Mouse (Mus musculus) limb, embryonic 13.5 days (tissue): ENCODE results near the gene Arhgef28. TPM values are rescaled to one million over a fixed set of nuclear protein-coding genes. Genes with fewer than 3 reads are reported as not detected.

Experiments
- ATAC-seq: fragments of 200-750 bp; cut with Nextera tagmentation; 2 replicates; pipeline ENCODE4 v1.8.0; 2017; ENCODE audit warnings: low read depth, moderate number of reproducible peaks, moderate TSS enrichment; ENCODE audit not compliant: low FRiP score
- H3K27ac ChIP-seq: fragments of 300-500 bp; sonication (generic); 2 replicates; pipeline ENCODE4 v1.5.1; 2015; ENCODE audit warnings: inconsistent platforms, mild to moderate bottlenecking, moderate library complexity
- H3K27me3 ChIP-seq: fragments of 300-500 bp; sonication (generic); 2 replicates; pipeline ENCODE4 v1.6.1; 2015; ENCODE audit warnings: mild to moderate bottlenecking, inconsistent platforms
- H3K36me3 ChIP-seq: fragments of 300-500 bp; sonication (generic); 2 replicates; pipeline ENCODE4 v1.6.1; 2015; ENCODE audit warnings: inconsistent platforms, mild to moderate bottlenecking, moderate library complexity
- H3K4me1 ChIP-seq: fragments of 300-500 bp; sonication (generic); 2 replicates; pipeline ENCODE4 v1.6.1; 2015; ENCODE audit warnings: inconsistent platforms
- H3K4me2 ChIP-seq: fragments of 300-500 bp; sonication (generic); replicated peaks from 2 replicates; pipeline ENCODE4 v1.6.1; 2015; ENCODE audit warnings: inconsistent platforms, mild to moderate bottlenecking, moderate library complexity
- H3K4me3 ChIP-seq: fragments of 300-500 bp; sonication (generic); 2 replicates; pipeline ENCODE4 v1.5.1; 2015; ENCODE audit warnings: moderate library complexity, mild to moderate bottlenecking, inconsistent platforms
- H3K9ac ChIP-seq: fragments of 300-500 bp; sonication (generic); 2 replicates; pipeline ENCODE4 v1.6.1; 2015; ENCODE audit warnings: mild to moderate bottlenecking, inconsistent platforms
- H3K9me3 ChIP-seq: fragments of 300-500 bp; sonication (generic); 2 replicates; pipeline ENCODE4 v1.6.1; 2016; ENCODE audit warnings: inconsistent platforms
- WGBS: fragments of 180-500 bp; shearing (Covaris S2); methylation state at CpG from one replicate; pipeline ENCODE4 v1.1.7; 2015; 5-methylcytosine and 5-hydroxymethylcytosine counted together
- polyA plus RNA-seq: library from polyadenylated mRNA; unstranded; fragments of >200 nt; fragmentation: Nextera tagmentation; extraction: Ambion mirVana; gene quantifications from 2 replicates; pipeline ENCODE4 v1.2.1, GENCODE M21; 2015

The Arhgef28 gene
- polyA plus RNA-seq, 1 experiment from 2014 or later, result 26.2 TPM

GRCm38 (mm10) chr13:98210137-98210536 is 3.9 kb upstream of the Arhgef28 start:
- Histone ChIP-seq H3K36me3 (no peaks in the 10 kb centered on the region), H3K4me1 (peaks cover 16% of the 10 kb centered on the region; the same call in 1 of the 2 replicates), H3K4me2 (no peak overlapping the region), H3K27me3 (peaks cover 17% of the 10 kb centered on the region), H3K27ac (no peak overlapping the region), H3K4me3 (no peak overlapping the region), H3K9ac (no peak overlapping the region), H3K9me3 (no peaks in the 10 kb centered on the region)
- 82% methylated on average over 7 of the region's 7 CpGs for WGBS
- ATAC-seq, result no peak

- no peaks in the 10 kb centered on the region for H3K9me3 ChIP-seq
- H3K4me1 ChIP-seq, result peaks cover 18% of the 10 kb centered on the region; the same call in 1 of the 2 replicates
- 37% methylated on average over 9 of the region's 9 CpGs for WGBS
- ATAC-seq, result no peak
- H3K27ac ChIP-seq, result no peak overlapping the region
- no peak overlapping the region for H3K4me3 ChIP-seq
- no peak overlapping the region for H3K4me2 ChIP-seq
- peaks cover 19% of the 10 kb centered on the region for H3K27me3 ChIP-seq
- H3K36me3 ChIP-seq, result no peaks in the 10 kb centered on the region
- no peak overlapping the region for H3K9ac ChIP-seq
These were observed 2.6 kb upstream of the Arhgef28 start for GRCm38 (mm10) chr13:98208842-98209241.

GRCm38 (mm10) chr13:98206546-98206870 is 269 bp upstream of the Arhgef28 start:
- ATAC-seq, result no peak; the same call in 1 of the 2 replicates
- Histone ChIP-seq H3K4me2 (peak overlapping the region; percentile 96), H3K9me3 (no peaks in the 10 kb centered on the region)

GRCm38 (mm10) chr13:98205111-98205510 is 1.1 kb downstream of the Arhgef28 start:
- 0 out of 2 replicates have a peak overlapping the region, but pooled peaks have one; percentile 73 for H3K9ac ChIP-seq
- H3K36me3 ChIP-seq, result no peaks in the 10 kb centered on the region
- peak overlapping the region; percentile 96 for H3K4me2 ChIP-seq
- no peaks in the 10 kb centered on the region for H3K9me3 ChIP-seq
- H3K4me3 ChIP-seq, result peak overlapping the region; percentile 65
- peaks cover 18% of the 10 kb centered on the region; the same call in 1 of the 2 replicates for H3K4me1 ChIP-seq
- ATAC-seq, result 0 out of 2 replicates have a peak, but pooled peaks have one; percentile 7
- no peak overlapping the region for H3K27ac ChIP-seq
- WGBS, result 18% methylated on average over 8 of the region's 8 CpGs
- H3K27me3 ChIP-seq, result peaks cover 19% of the 10 kb centered on the region

More at GRCm38 (mm10) chr13:98206546-98206870, 269 bp upstream of the Arhgef28 start:
- Histone ChIP-seq H3K27ac (no peak overlapping the region), H3K4me1 (peaks cover 18% of the 10 kb centered on the region; the same call in 1 of the 2 replicates), H3K36me3 (no peaks in the 10 kb centered on the region), H3K9ac (peak overlapping the region; percentile 73), H3K4me3 (peak overlapping the region; percentile 65), H3K27me3 (peaks cover 19% of the 10 kb centered on the region)
- 3% methylated on average over 13 of the region's 13 CpGs for WGBS

GRCm38 (mm10) chr13:98204371-98204770 is 1.9 kb downstream of the Arhgef28 start:
- 89% methylated on average over 8 of the region's 8 CpGs for WGBS
- H3K9me3 ChIP-seq, result no peaks in the 10 kb centered on the region
- no peaks in the 10 kb centered on the region for H3K36me3 ChIP-seq
- no peak overlapping the region for H3K9ac ChIP-seq
- H3K27ac ChIP-seq, result no peak overlapping the region
- no peak overlapping the region for H3K4me3 ChIP-seq
- H3K4me1 ChIP-seq, result peaks cover 18% of the 10 kb centered on the region; the same call in 1 of the 2 replicates
- H3K4me2 ChIP-seq, result no peak overlapping the region
- H3K27me3 ChIP-seq, result peaks cover 19% of the 10 kb centered on the region
- ATAC-seq, result no peak

- 65% methylated on average over 9 of the region's 9 CpGs for WGBS
- no peaks in the 10 kb centered on the region for H3K9me3 ChIP-seq
These were observed 4.8 kb downstream of the Arhgef28 start for GRCm38 (mm10) chr13:98201436-98201835.

GRCm38 (mm10) chr13:98192596-98192995 is 13.6 kb downstream of the Arhgef28 start:
- no peak for ATAC-seq
- WGBS, result 62% methylated on average over 10 of the region's 10 CpGs
- no peak overlapping the region for H3K27ac ChIP-seq
- no peak overlapping the region for H3K4me3 ChIP-seq
- H3K9me3 ChIP-seq, result no peaks in the 10 kb centered on the region
- H3K9ac ChIP-seq, result no peak overlapping the region
- no peaks in the 10 kb centered on the region for H3K36me3 ChIP-seq
- no peaks in the 10 kb centered on the region for H3K27me3 ChIP-seq
- no peaks in the 10 kb centered on the region for H3K4me1 ChIP-seq
- no peak overlapping the region for H3K4me2 ChIP-seq

More at GRCm38 (mm10) chr13:98201436-98201835, 4.8 kb downstream of the Arhgef28 start:
- no peak overlapping the region for H3K9ac ChIP-seq
- ATAC-seq, result no peak
- H3K4me3 ChIP-seq, result no peak overlapping the region
- H3K27me3 ChIP-seq, result peaks cover 3% of the 10 kb centered on the region; the same call in 1 of the 2 replicates
- H3K36me3 ChIP-seq, result no peaks in the 10 kb centered on the region
- H3K27ac ChIP-seq, result no peak overlapping the region
- peaks cover 9% of the 10 kb centered on the region; the same call in 1 of the 2 replicates for H3K4me1 ChIP-seq
- no peak overlapping the region for H3K4me2 ChIP-seq

GRCm38 (mm10) chr13:98188500-98188899 is 17.7 kb downstream of the Arhgef28 start:
- no peak overlapping the region for H3K27ac ChIP-seq
- WGBS, result 90% methylated on average over 2 of the region's 2 CpGs
- no peak for ATAC-seq
- H3K4me1 ChIP-seq, result peaks cover 7% of the 10 kb centered on the region
- H3K27me3 ChIP-seq, result no peaks in the 10 kb centered on the region
- H3K9me3 ChIP-seq, result no peaks in the 10 kb centered on the region
- no peak overlapping the region for H3K4me2 ChIP-seq
- no peaks in the 10 kb centered on the region for H3K36me3 ChIP-seq
- H3K4me3 ChIP-seq, result no peak overlapping the region
- H3K9ac ChIP-seq, result no peak overlapping the region

GRCm38 (mm10) chr13:98187904-98188303 is 18.3 kb downstream of the Arhgef28 start:
- no peaks in the 10 kb centered on the region for H3K27me3 ChIP-seq
- no peaks in the 10 kb centered on the region for H3K36me3 ChIP-seq
- H3K9ac ChIP-seq, result no peak overlapping the region
- no peak overlapping the region for H3K4me3 ChIP-seq
- H3K9me3 ChIP-seq, result no peaks in the 10 kb centered on the region
- H3K27ac ChIP-seq, result no peak overlapping the region
- no peak overlapping the region for H3K4me2 ChIP-seq
- no peak for ATAC-seq
- 91% methylated on average over 1 of the region's 1 CpGs for WGBS
- peaks cover 7% of the 10 kb centered on the region for H3K4me1 ChIP-seq

- H3K4me1 ChIP-seq, result peaks cover 7% of the 10 kb centered on the region
- no peak overlapping the region for H3K9ac ChIP-seq
- 0 out of 2 replicates have a peak, but pooled peaks cover 2% of the 10 kb centered on the region for H3K27me3 ChIP-seq
- no peaks in the 10 kb centered on the region for H3K9me3 ChIP-seq
- ATAC-seq, result no peak
- no peak overlapping the region for H3K4me3 ChIP-seq
- WGBS, result 60% methylated on average over 5 of the region's 5 CpGs
- no peak overlapping the region for H3K4me2 ChIP-seq
- H3K36me3 ChIP-seq, result no peaks in the 10 kb centered on the region
- no peak overlapping the region for H3K27ac ChIP-seq
These were observed 20.1 kb downstream of the Arhgef28 start for GRCm38 (mm10) chr13:98186179-98186578.

GRCm38 (mm10) chr13:98184632-98185031 is 21.6 kb downstream of the Arhgef28 start:
- Histone ChIP-seq H3K36me3 (no peaks in the 10 kb centered on the region), H3K27ac (no peak overlapping the region), H3K4me1 (peaks cover 7% of the 10 kb centered on the region), H3K4me3 (no peak overlapping the region), H3K9me3 (no peaks in the 10 kb centered on the region), H3K4me2 (no peak overlapping the region), H3K9ac (no peak overlapping the region), H3K27me3 (0 out of 2 replicates have a peak, but pooled peaks cover 2% of the 10 kb centered on the region)
- ATAC-seq, result no peak
- 44% methylated on average over 3 of the region's 3 CpGs for WGBS

- Histone ChIP-seq H3K9ac (no peak overlapping the region), H3K4me3 (no peak overlapping the region), H3K9me3 (no peaks in the 10 kb centered on the region), H3K36me3 (no peaks in the 10 kb centered on the region), H3K4me2 (no peak overlapping the region), H3K27ac (no peak overlapping the region), H3K27me3 (0 out of 2 replicates have a peak, but pooled peaks cover 2% of the 10 kb centered on the region), H3K4me1 (peaks cover 11% of the 10 kb centered on the region)
- 72% methylated on average over 21 of the region's 21 CpGs for WGBS
- ATAC-seq, result no peak
These were observed 22.9 kb downstream of the Arhgef28 start for GRCm38 (mm10) chr13:98183157-98183878.
